Mouse (Mus musculus): Measurements from ENCODE around the gene Snrnp70.

DNA sequence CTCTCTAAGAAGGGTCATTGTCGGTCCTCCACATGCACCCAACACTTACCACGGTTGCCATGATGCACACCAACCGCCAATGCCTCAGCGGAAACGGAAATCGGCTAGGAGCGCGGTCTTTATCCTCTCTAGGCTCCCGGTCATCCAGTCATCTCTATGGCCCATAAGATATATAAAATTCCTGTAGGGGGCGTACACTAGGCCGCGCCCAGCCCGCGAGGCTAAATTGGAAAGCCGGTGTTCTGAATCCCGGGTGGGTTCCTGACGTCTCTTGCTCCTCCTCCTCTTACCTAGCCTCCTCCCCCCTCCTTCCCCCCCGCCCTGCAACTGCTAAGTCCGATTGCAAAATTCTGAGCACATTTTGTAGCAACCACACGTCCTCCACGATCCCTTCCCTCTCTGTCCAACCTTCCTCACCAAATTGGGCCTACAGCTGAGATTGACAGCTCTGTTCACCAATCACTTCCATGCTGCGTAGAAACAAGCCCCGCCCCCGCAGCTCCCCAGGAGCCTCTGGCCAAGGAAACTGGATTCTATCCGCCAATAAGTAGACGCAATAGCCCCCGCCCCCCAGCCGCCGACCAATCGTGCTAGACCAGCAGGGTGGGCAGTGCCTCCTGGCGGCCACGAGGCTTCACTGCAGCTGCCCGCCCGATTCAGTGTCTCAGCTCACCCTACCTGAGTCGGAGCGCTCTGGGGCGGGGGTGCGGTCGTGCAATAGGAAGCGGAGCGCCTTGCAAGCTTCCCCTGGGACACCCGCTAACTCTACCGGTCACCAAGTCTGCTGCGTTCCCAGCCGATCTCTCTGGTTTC, 38.9 kb upstream of the Snrnp70 start, which contains the start of gene Gys1:
- TF ChIP-seq CTCF (IDR thresholded peaks at IDR 0.05; ENCODE audit: borderline replicate concordance, insufficient read depth, low read length) (peak; percentile 95), POLR2A (IDR thresholded peaks at IDR 0.05; ENCODE audit: low read depth, low read length) (peak; percentile 88)

All from embryonic fibroblast, embryonic 13.5 days (primary cell).